Mouse (Mus musculus) small intestine, adult 2 months (tissue): ENCODE measurements around the gene Pnpla5. TPM values are rescaled to one million over a fixed set of nuclear protein-coding genes. Genes with fewer than 3 reads are reported as not detected.
A peak's percentile ranks its signal among the peaks of the same experiment; 100 is the strongest.

Source experiments
- H3K27ac ChIP-seq: fragments of 200-500 bp; 2 replicates; pipeline ENCODE4 v1.5.1; 2012; ENCODE audit warnings: low read depth, low read length, control low read depth, inconsistent platforms; ENCODE audit not compliant: insufficient read depth
- H3K27me3 ChIP-seq: fragments of 200-500 bp; 2 replicates; pipeline ENCODE4 v1.6.1; 2012; ENCODE audit warnings: mild to moderate bottlenecking, moderate library complexity, low read length, inconsistent platforms; ENCODE audit not compliant: control insufficient read depth, insufficient read depth
- H3K36me3 ChIP-seq: fragments of 200-500 bp; 2 replicates; pipeline ENCODE4 v1.6.1; 2012; ENCODE audit warnings: mild to moderate bottlenecking, low read length, control low read depth, inconsistent platforms; ENCODE audit not compliant: control insufficient read depth, insufficient read depth
- H3K4me1 ChIP-seq: fragments of 200-500 bp; 2 replicates; pipeline ENCODE4 v1.6.1; 2012; ENCODE audit warnings: low read length, inconsistent platforms, mixed read lengths; ENCODE audit not compliant: control insufficient read depth, insufficient read depth, insufficient read length
- H3K4me3 ChIP-seq: fragments of 200-500 bp; 2 replicates; pipeline ENCODE4 v1.5.1; 2012; ENCODE audit warnings: low read depth, mild to moderate bottlenecking, control low read depth, inconsistent platforms, low read length, moderate library complexity
- CTCF ChIP-seq: fragments of 200-500 bp; IDR thresholded peaks from 2 replicates; pipeline ENCODE4 v1.5.1; 2012; ENCODE audit warnings: low read depth, mild to moderate bottlenecking, control low read depth, inconsistent platforms, low read length, moderate library complexity, mixed read lengths; ENCODE audit not compliant: insufficient replicate concordance, insufficient read length; ENCODE audit errors: extremely low read depth
- POLR2A ChIP-seq: fragments of 200-500 bp; IDR thresholded peaks from 2 replicates; pipeline ENCODE4 v1.6.1; 2012; ENCODE audit warnings: low read depth, mild to moderate bottlenecking, control low read depth, inconsistent platforms, low read length, moderate library complexity
- WGBS: fragments of 180-500 bp; shearing (Covaris S2); methylation state at CpG from one replicate; pipeline ENCODE4 v1.1.7; 2018; 5-methylcytosine and 5-hydroxymethylcytosine counted together
- polyA plus RNA-seq: library from polyadenylated mRNA; depleted of rRNA; stranded (reverse); fragments of >200 nt; gene quantifications from 2 replicates; pipeline ENCODE4 v1.2.3, GENCODE M21; 2012

Pnpla5 gene
- polyA plus RNA-seq, 1 experiment, result not detected

- H3K36me3 ChIP-seq, result no peaks in the 10 kb centered on the region
- no peak overlapping the region for H3K27ac ChIP-seq
- WGBS, result 86% methylated on average over 7 of the region's 7 CpGs
- TF ChIP-seq POLR2A (no peak), CTCF (no peak)
- no peak overlapping the region for H3K4me3 ChIP-seq
- H3K27me3 ChIP-seq, result no peaks in the 10 kb centered on the region
- no peaks in the 10 kb centered on the region for H3K4me1 ChIP-seq
These were observed 9.0 kb upstream of the Pnpla5 start for GRCm38 (mm10) chr15:84131971-84132370.

- no peak overlapping the region for H3K4me3 ChIP-seq
- no peaks in the 10 kb centered on the region for H3K36me3 ChIP-seq
- TF ChIP-seq CTCF (no peak), POLR2A (no peak)
- H3K27me3 ChIP-seq, result no peaks in the 10 kb centered on the region
- WGBS, result 50% methylated on average over 16 of the region's 16 CpGs
- no peaks in the 10 kb centered on the region for H3K4me1 ChIP-seq
- H3K27ac ChIP-seq, result no peak overlapping the region
These were observed 8.3 kb upstream of the Pnpla5 start for GRCm38 (mm10) chr15:84131096-84131786.

- TF ChIP-seq CTCF, result no peak
- TF ChIP-seq POLR2A, result no peak
- H3K27me3 ChIP-seq, result no peaks in the 10 kb centered on the region
- H3K36me3 ChIP-seq, result no peaks in the 10 kb centered on the region
- H3K4me1 ChIP-seq, result no peaks in the 10 kb centered on the region
- H3K4me3 ChIP-seq, result no peak overlapping the region
- H3K27ac ChIP-seq, result no peak overlapping the region
- 26% methylated on average over 5 of the region's 5 CpGs for WGBS
These were observed 3.9 kb upstream of the Pnpla5 start for GRCm38 (mm10) chr15:84126871-84127270.

GRCm38 (mm10) chr15:84126447-84126846 lies 3.5 kb upstream of the Pnpla5 start:
- Histone ChIP-seq H3K4me1 (no peaks in the 10 kb centered on the region), H3K4me3 (no peak overlapping the region), H3K36me3 (no peaks in the 10 kb centered on the region), H3K27ac (no peak overlapping the region), H3K27me3 (no peaks in the 10 kb centered on the region)
- TF ChIP-seq CTCF (no peak), POLR2A (no peak)
- 62% methylated on average over 4 of the region's 4 CpGs for WGBS

GRCm38 (mm10) chr15:84124086-84124485 lies 1.1 kb upstream of the Pnpla5 start:
- no peaks in the 10 kb centered on the region for H3K36me3 ChIP-seq
- TF ChIP-seq POLR2A (no peak), CTCF (no peak)
- no peaks in the 10 kb centered on the region for H3K4me1 ChIP-seq
- H3K27me3 ChIP-seq, result no peaks in the 10 kb centered on the region
- 52% methylated on average over 7 of the region's 7 CpGs for WGBS
- H3K27ac ChIP-seq, result no peak overlapping the region
- no peak overlapping the region for H3K4me3 ChIP-seq

GRCm38 (mm10) chr15:84121036-84121435 lies 1.9 kb downstream of the Pnpla5 start:
- no peaks in the 10 kb centered on the region for H3K27me3 ChIP-seq
- H3K36me3 ChIP-seq, result no peaks in the 10 kb centered on the region
- WGBS, result 62% methylated on average over 7 of the region's 7 CpGs
- no peak overlapping the region for H3K4me3 ChIP-seq
- no peak for TF ChIP-seq POLR2A
- TF ChIP-seq CTCF, result no peak
- H3K27ac ChIP-seq, result no peak overlapping the region
- H3K4me1 ChIP-seq, result no peaks in the 10 kb centered on the region

GRCm38 (mm10) chr15:84120612-84121011 lies 2.4 kb downstream of the Pnpla5 start:
- WGBS, result 21% methylated on average over 6 of the region's 6 CpGs
- H3K4me1 ChIP-seq, result no peaks in the 10 kb centered on the region
- no peak overlapping the region for H3K27ac ChIP-seq
- H3K36me3 ChIP-seq, result no peaks in the 10 kb centered on the region
- no peaks in the 10 kb centered on the region for H3K27me3 ChIP-seq
- TF ChIP-seq POLR2A (no peak), CTCF (0 out of 2 replicates have a peak, but pooled peaks have one; percentile 12)
- no peak overlapping the region for H3K4me3 ChIP-seq
